Mouse (Mus musculus): ENCODE measurements at regions not wholly inside any gene's neighbourhood (a gene's known extent, or its start where the extent isn't known, plus 50 kb on each side); places are given as distances from the start of the nearest gene placed in this dataset.

GRCm38 (mm10) chr11:114387091-114387490, 281.2 kb upstream of the Rpl38 start:
- ATAC-seq: no peak
- H3K27me3 ChIP-seq: no peaks in the 10 kb centered on the region
- TF ChIP-seq CTCF (IDR thresholded peaks at IDR 0.05): no peak
- in situ Hi-C loops (cut with MboI; ENCODE audit: low pct_unique_long_range_greater_than_20kb): no loop called here
- ChIA-PET POLR2A (no interaction called here), CTCF (no interaction called here)
- DNase-seq (ENCODE audit: low read depth, low spot score): no peak

GRCm38 (mm10) chr11:114379411-114379824, 288.9 kb upstream of the Rpl38 start:
- ATAC-seq (peak; percentile 84), DNase-seq (ENCODE audit: low read depth, low spot score) (peak; percentile 57)
- in situ Hi-C loops (cut with MboI; ENCODE audit: low pct_unique_long_range_greater_than_20kb): no loop called here
- H3K27me3 ChIP-seq: no peaks in the 10 kb centered on the region
- ChIA-PET CTCF (interaction anchor here (0.9 kb wide), 1 partner anchor 9 kb away, joined by 3 read pairs; no protein-coding TSS in a partner anchor), POLR2A (no interaction called here)
- TF ChIP-seq CTCF (IDR thresholded peaks at IDR 0.05): no peak

- in situ Hi-C loops (cut with MboI; ENCODE audit: low pct_unique_long_range_greater_than_20kb): no loop called here
- ChIA-PET CTCF (no interaction called here), POLR2A (no interaction called here)
- DNase-seq (ENCODE audit: low read depth, low spot score) (no peak), ATAC-seq (no peak)
- H3K27me3 ChIP-seq: no peaks in the 10 kb centered on the region
- no peak for TF ChIP-seq CTCF (IDR thresholded peaks at IDR 0.05)
These were observed 292.4 kb upstream of the Rpl38 start for GRCm38 (mm10) chr11:114375921-114376320.

GRCm38 (mm10) chr11:114370708-114371107, 297.6 kb upstream of the Rpl38 start:
- H3K27me3 ChIP-seq: no peaks in the 10 kb centered on the region
- ATAC-seq (no peak), DNase-seq (ENCODE audit: low read depth, low spot score) (no peak)
- TF ChIP-seq CTCF (IDR thresholded peaks at IDR 0.05): no peak
- ChIA-PET CTCF (interaction anchor here (1.3 kb wide), 1 partner anchor 9 kb away, joined by 3 read pairs; no protein-coding TSS in a partner anchor), POLR2A (no interaction called here)
- in situ Hi-C loops (cut with MboI; ENCODE audit: low pct_unique_long_range_greater_than_20kb): no loop called here

- H3K27me3 ChIP-seq: no peaks in the 10 kb centered on the region
- DNase-seq (ENCODE audit: low read depth, low spot score) (no peak), ATAC-seq (no peak)
- ChIA-PET POLR2A (no interaction called here), CTCF (interaction anchor here (2.5 kb wide), 1 partner anchor 11 kb away, joined by 6 read pairs; no protein-coding TSS in a partner anchor)
- in situ Hi-C loops (cut with MboI; ENCODE audit: low pct_unique_long_range_greater_than_20kb): no loop called here
- TF ChIP-seq CTCF (IDR thresholded peaks at IDR 0.05): no peak
These were observed 300.5 kb upstream of the Rpl38 start for GRCm38 (mm10) chr11:114367779-114368178.

- CTCF ChIA-PET: no interaction called here
- in situ Hi-C loops (cut with MboI; ENCODE audit: low pct_unique_long_range_greater_than_20kb): no loop called here
- POLR2A ChIA-PET: no interaction called here
- no peak for TF ChIP-seq CTCF (IDR thresholded peaks at IDR 0.05)
- no peaks in the 10 kb centered on the region for H3K27me3 ChIP-seq
- ATAC-seq (no peak), DNase-seq (ENCODE audit: low read depth, low spot score) (no peak)
These were observed 294.1 kb upstream of the Sdk2 start for GRCm38 (mm10) chr11:114360946-114361345.

GRCm38 (mm10) chr11:114360321-114360720, 293.5 kb upstream of the Sdk2 start:
- ChIA-PET CTCF (no interaction called here), POLR2A (no interaction called here)
- ATAC-seq: no peak
- in situ Hi-C loops (cut with MboI; ENCODE audit: low pct_unique_long_range_greater_than_20kb): no loop called here
- no peak for DNase-seq (ENCODE audit: low read depth, low spot score)
- no peaks in the 10 kb centered on the region for H3K27me3 ChIP-seq
- TF ChIP-seq CTCF (IDR thresholded peaks at IDR 0.05): no peak

- TF ChIP-seq CTCF (IDR thresholded peaks at IDR 0.05): no peak
- ChIA-PET CTCF (interaction anchor here (1.3 kb wide), 1 partner anchor 10 kb away, joined by 4 read pairs; no protein-coding TSS in a partner anchor), POLR2A (no interaction called here)
- H3K27me3 ChIP-seq: no peaks in the 10 kb centered on the region
- DNase-seq (ENCODE audit: low read depth, low spot score) (peak; percentile 90), ATAC-seq (peak; percentile 98)
- in situ Hi-C loops (cut with MboI; ENCODE audit: low pct_unique_long_range_greater_than_20kb): no loop called here
These were observed 285.4 kb upstream of the Sdk2 start for GRCm38 (mm10) chr11:114352146-114352795.

GRCm38 (mm10) chr11:114336839-114337484, 270.1 kb upstream of the Sdk2 start:
- ChIA-PET POLR2A (interaction anchor here (0.6 kb wide), 1 partner anchor 25 kb away, joined by 3 read pairs; no protein-coding TSS in a partner anchor), CTCF (interaction anchor here (0.9 kb wide), 1 partner anchor 10 kb away, joined by 3 read pairs; no protein-coding TSS in a partner anchor)
- no peak for TF ChIP-seq CTCF (IDR thresholded peaks at IDR 0.05)
- no peak for DNase-seq (ENCODE audit: low read depth, low spot score)
- ATAC-seq: peak; percentile 10
- in situ Hi-C loops (cut with MboI; ENCODE audit: low pct_unique_long_range_greater_than_20kb): no loop called here
- H3K27me3 ChIP-seq: no peaks in the 10 kb centered on the region

GRCm38 (mm10) chr11:114335950-114336838, 269.3 kb upstream of the Sdk2 start:
- ATAC-seq: no peak
- ChIA-PET POLR2A (interaction anchor here (0.6 kb wide), 1 partner anchor 26 kb away, joined by 3 read pairs; no protein-coding TSS in a partner anchor), CTCF (interaction anchor here (0.8 kb wide), 1 partner anchor 388 kb away, joined by 3 read pairs; no protein-coding TSS in a partner anchor)
- no peaks in the 10 kb centered on the region for H3K27me3 ChIP-seq
- no peak for DNase-seq (ENCODE audit: low read depth, low spot score)
- in situ Hi-C loops (cut with MboI; ENCODE audit: low pct_unique_long_range_greater_than_20kb): no loop called here
- no peak for TF ChIP-seq CTCF (IDR thresholded peaks at IDR 0.05)
